Comparison of ENCODE assay signal across 8 mouse cellular contexts in genomic region chr4:41756440-41756839, GRCm38 (mm10). TPM values are rescaled to one million over a fixed set of nuclear protein-coding genes. Genes with fewer than 3 reads are reported as not detected.
DNase-seq lines count a peak whose midpoint lies in the region; ATAC-seq and TF ChIP-seq lines count a peak whose summit lies in the region.

No protein-coding gene starts in this region.

- H3K9ac ChIP-seq in limb, embryonic 12.5 days (replicated peaks) = peak overlapping the region; percentile 65; the same call in 1 of the 2 replicates
- H3K9ac ChIP-seq in stomach, embryonic 14.5 days (replicated peaks; ENCODE audit: low read depth, low read length) = no peak overlapping the region; the same call in 1 of the 2 replicates

- 62% methylated on average over 8 of the region's 8 CpGs for WGBS in cerebellum, adult 2 months
- WGBS in limb, embryonic 12.5 days = 75% methylated on average over 8 of the region's 8 CpGs
- WGBS in stomach, embryonic 14.5 days = 73% methylated on average over 8 of the region's 8 CpGs

- no peaks in the 10 kb centered on the region for H3K9me3 ChIP-seq in megakaryocyte, embryonic 14.5 days
- no peaks in the 10 kb centered on the region for H3K9me3 ChIP-seq in limb, embryonic 12.5 days
- H3K9me3 ChIP-seq in stomach, embryonic 14.5 days (ENCODE audit: control insufficient read depth, low read depth, low read length) = no peaks in the 10 kb centered on the region

- peak overlapping the region; percentile 86 for H3K4me2 ChIP-seq in limb, embryonic 12.5 days
- peak overlapping the region; percentile 68 for H3K4me2 ChIP-seq in stomach, embryonic 14.5 days (replicated peaks; ENCODE audit: low read depth, low read length)

- H3K27me3 ChIP-seq in cerebellum, adult 2 months (ENCODE audit: control insufficient read depth, insufficient read depth, low read length) = no peaks in the 10 kb centered on the region
- H3K27me3 ChIP-seq in megakaryocyte, embryonic 14.5 days (replicated peaks) = peaks cover 2% of the 10 kb centered on the region
- no peaks in the 10 kb centered on the region for H3K27me3 ChIP-seq in limb, embryonic 12.5 days
- no peaks in the 10 kb centered on the region for H3K27me3 ChIP-seq in stomach, embryonic 14.5 days (ENCODE audit: control insufficient read depth, insufficient read depth, low read length)

- H3K36me3 ChIP-seq in megakaryocyte, embryonic 14.5 days (replicated peaks; ENCODE audit: low read length) = peaks cover 39% of the 10 kb centered on the region
- H3K36me3 ChIP-seq in limb, embryonic 12.5 days = peaks cover 26% of the 10 kb centered on the region
- H3K36me3 ChIP-seq in stomach, embryonic 14.5 days (ENCODE audit: control insufficient read depth, insufficient read depth, low read length) = no peaks in the 10 kb centered on the region; the same call in 1 of the 2 replicates

- H3K4me3 ChIP-seq in cerebellum, adult 2 months (replicated peaks; ENCODE audit: insufficient read depth, low read depth, low read length) = peak overlapping the region; percentile 90
- peak overlapping the region; percentile 99 for H3K4me3 ChIP-seq in megakaryocyte, embryonic 14.5 days (replicated peaks)
- peak overlapping the region; percentile 70 for H3K4me3 ChIP-seq in limb, embryonic 12.5 days (replicated peaks)
- H3K4me3 ChIP-seq in stomach, embryonic 14.5 days (ENCODE audit: low read depth, low read length) = peak overlapping the region; percentile 57

- ATAC-seq in megakaryocyte, adult 5-6 weeks (ENCODE audit: poor library complexity, severe bottlenecking) = no peak
- no peak for ATAC-seq in limb, embryonic 12.5 days (ENCODE audit: insufficient number of reproducible peaks, insufficient read depth, low FRiP score, low TSS enrichment, low read depth)
- ATAC-seq in stomach, embryonic 14.5 days (ENCODE audit: insufficient number of reproducible peaks, insufficient read depth, low FRiP score, low read depth) = no peak
- ATAC-seq in megakaryocyte-erythroid progenitor cell, adult 5-6 weeks (replicated peaks; ENCODE audit: low FRiP score, low TSS enrichment, poor library complexity, severe bottlenecking) = no peak

- TF ChIP-seq CTCF in cerebellum, adult 2 months (IDR thresholded peaks at IDR 0.05; ENCODE audit: borderline replicate concordance, insufficient read depth, low read depth, low read length) = no peak

- no peak for TF ChIP-seq POLR2A in cerebellum, adult 2 months (IDR thresholded peaks at IDR 0.05; ENCODE audit: borderline replicate concordance, insufficient read depth, low read length)

- peak overlapping the region; percentile 80 for H3K27ac ChIP-seq in cerebellum, adult 2 months (ENCODE audit: insufficient read depth, low read length)
- H3K27ac ChIP-seq in limb, embryonic 12.5 days = peak overlapping the region; percentile 89; the same call in 1 of the 2 replicates
- no peak overlapping the region for H3K27ac ChIP-seq in stomach, embryonic 14.5 days (ENCODE audit: low read length)

- H3K4me1 ChIP-seq in cerebellum, adult 2 months (ENCODE audit: control insufficient read depth, insufficient read depth, low read length) = peaks cover 30% of the 10 kb centered on the region
- H3K4me1 ChIP-seq in megakaryocyte, embryonic 14.5 days = peaks cover 35% of the 10 kb centered on the region
- H3K4me1 ChIP-seq in limb, embryonic 12.5 days (replicated peaks) = peaks cover 27% of the 10 kb centered on the region
- peaks cover 26% of the 10 kb centered on the region for H3K4me1 ChIP-seq in stomach, embryonic 14.5 days (ENCODE audit: control insufficient read depth, insufficient read depth, low read length)

- DNase-seq in cerebellum, adult 2 months = peak in 1 of 2 experiments; percentile 48
- no peak for DNase-seq in cerebellum, postnatal 25 days
- no peak for DNase-seq in frontal cortex, postnatal 14 days (ENCODE audit: low spot score in 2 of 2)

RNA-seq across cellular contexts. Expression of gene Sigmar1, which starts 0.5 kb away (rescaled TPM):
- 65.9 and 71.1 TPM in 2 replicates for polyA plus RNA-seq in cerebellum, adult 2 months (2012; rRNA removed)
- 26.0 and 34.9 TPM in 2 replicates for polyA plus RNA-seq in megakaryocyte, embryonic 14.5 days (2012; ENCODE audit: insufficient read depth, low replicate concordance)
- total RNA-seq in megakaryocyte, adult 5-6 weeks (2015) = 54.5 and 70.0 TPM in 2 replicates
- 66.2 and 71.0 TPM in 2 replicates for total RNA-seq in megakaryocyte, adult 5-6 weeks (2017)
- polyA plus RNA-seq in limb, embryonic 12.5 days (2016; fragmentation: Nextera tagmentation; extraction: Ambion mirVana) = 61.1 and 62.2 TPM in 2 replicates
- 81.2 and 90.6 TPM in 2 replicates for polyA plus RNA-seq in stomach, embryonic 14.5 days (2014; fragmentation: Nextera tagmentation; extraction: Ambion mirVana)
- 34.2 and 53.7 TPM in 2 replicates for total RNA-seq in megakaryocyte-erythroid progenitor cell, adult 5-6 weeks (2014; fragmentation: Nextera tagmentation)
- total RNA-seq in megakaryocyte-erythroid progenitor cell, adult 5-6 weeks (2017) = 49.7 and 57.2 TPM in 2 replicates

RNA-seq across cellular contexts. Expression of gene Galt, which starts 1.4 kb away (rescaled TPM):
- polyA plus RNA-seq in cerebellum, adult 2 months (2012; rRNA removed) = 196 and 206 TPM in 2 replicates
- 29.5 and 30.0 TPM in 2 replicates for polyA plus RNA-seq in megakaryocyte, embryonic 14.5 days (2012; ENCODE audit: insufficient read depth, low replicate concordance)
- 20.4 and 21.7 TPM in 2 replicates for total RNA-seq in megakaryocyte, adult 5-6 weeks (2015)
- total RNA-seq in megakaryocyte, adult 5-6 weeks (2017) = 18.7 and 24.3 TPM in 2 replicates
- 39.4 and 41.7 TPM in 2 replicates for polyA plus RNA-seq in limb, embryonic 12.5 days (2016; fragmentation: Nextera tagmentation; extraction: Ambion mirVana)
- 35.4 and 40.0 TPM in 2 replicates for polyA plus RNA-seq in stomach, embryonic 14.5 days (2014; fragmentation: Nextera tagmentation; extraction: Ambion mirVana)
- 37.9 and 50.1 TPM in 2 replicates for total RNA-seq in megakaryocyte-erythroid progenitor cell, adult 5-6 weeks (2014; fragmentation: Nextera tagmentation)
- total RNA-seq in megakaryocyte-erythroid progenitor cell, adult 5-6 weeks (2017) = 28.0 and 31.0 TPM in 2 replicates

RNA-seq across cellular contexts. Expression of gene Ccl27a, which starts 17.6 kb away (rescaled TPM):
- 236 and 247 TPM in 2 replicates for polyA plus RNA-seq in cerebellum, adult 2 months (2012; rRNA removed)
- polyA plus RNA-seq in megakaryocyte, embryonic 14.5 days (2012; ENCODE audit: insufficient read depth, low replicate concordance) = 1.1 TPM in 1 of 2 replicates, not detected in the other
- total RNA-seq in megakaryocyte, adult 5-6 weeks (2015) = 6.1 and 7.1 TPM in 2 replicates
- 4.4 and 5.2 TPM in 2 replicates for total RNA-seq in megakaryocyte, adult 5-6 weeks (2017)
- polyA plus RNA-seq in limb, embryonic 12.5 days (2016; fragmentation: Nextera tagmentation; extraction: Ambion mirVana) = 55.4 and 59.4 TPM in 2 replicates
- polyA plus RNA-seq in stomach, embryonic 14.5 days (2014; fragmentation: Nextera tagmentation; extraction: Ambion mirVana) = 44.0 and 49.7 TPM in 2 replicates
- 11.7 and 35.2 TPM in 2 replicates for total RNA-seq in megakaryocyte-erythroid progenitor cell, adult 5-6 weeks (2014; fragmentation: Nextera tagmentation)
- total RNA-seq in megakaryocyte-erythroid progenitor cell, adult 5-6 weeks (2017) = 3.0 TPM in 1 of 2 replicates, not detected in the other

RNA-seq across cellular contexts. Expression of gene Arid3c, which starts 25.5 kb away (rescaled TPM):
- 0.16 and 0.18 TPM in 2 replicates for polyA plus RNA-seq in cerebellum, adult 2 months (2012; rRNA removed)
- not detected in 2 replicates for polyA plus RNA-seq in megakaryocyte, embryonic 14.5 days (2012; ENCODE audit: insufficient read depth, low replicate concordance)
- not detected in 2 replicates for total RNA-seq in megakaryocyte, adult 5-6 weeks (2015)
- total RNA-seq in megakaryocyte, adult 5-6 weeks (2017) = not detected in 2 replicates
- polyA plus RNA-seq in limb, embryonic 12.5 days (2016; fragmentation: Nextera tagmentation; extraction: Ambion mirVana) = not detected in 2 replicates
- not detected in 2 replicates for polyA plus RNA-seq in stomach, embryonic 14.5 days (2014; fragmentation: Nextera tagmentation; extraction: Ambion mirVana)
- not detected in 2 replicates for total RNA-seq in megakaryocyte-erythroid progenitor cell, adult 5-6 weeks (2014; fragmentation: Nextera tagmentation)
- total RNA-seq in megakaryocyte-erythroid progenitor cell, adult 5-6 weeks (2017) = not detected in 2 replicates

RNA-seq across cellular contexts. Expression of gene Dctn3, which starts 33.5 kb away (rescaled TPM):
- 162 and 167 TPM in 2 replicates for polyA plus RNA-seq in cerebellum, adult 2 months (2012; rRNA removed)
- polyA plus RNA-seq in megakaryocyte, embryonic 14.5 days (2012; ENCODE audit: insufficient read depth, low replicate concordance) = 22.2 and 369 TPM in 2 replicates
- total RNA-seq in megakaryocyte, adult 5-6 weeks (2015) = 80.5 and 92.2 TPM in 2 replicates
- 73.5 and 100 TPM in 2 replicates for total RNA-seq in megakaryocyte, adult 5-6 weeks (2017)
- 103 and 104 TPM in 2 replicates for polyA plus RNA-seq in limb, embryonic 12.5 days (2016; fragmentation: Nextera tagmentation; extraction: Ambion mirVana)
- 121 and 126 TPM in 2 replicates for polyA plus RNA-seq in stomach, embryonic 14.5 days (2014; fragmentation: Nextera tagmentation; extraction: Ambion mirVana)
- 63.4 and 81.2 TPM in 2 replicates for total RNA-seq in megakaryocyte-erythroid progenitor cell, adult 5-6 weeks (2014; fragmentation: Nextera tagmentation)
- 50.6 and 80.7 TPM in 2 replicates for total RNA-seq in megakaryocyte-erythroid progenitor cell, adult 5-6 weeks (2017)

Comparison
In these comparisons a context has a peak if more than half of its experiments do, and no peak if none do; other contexts are left out.
1. RNA of gene Ccl27a, which starts 17.6 kb away (polyA plus RNA-seq): 236 to 247 TPM in cerebellum, adult 2 months, 55.4 to 59.4 TPM in limb, embryonic 12.5 days and 44.0 to 49.7 TPM in stomach, embryonic 14.5 days; 1.1 TPM in megakaryocyte, embryonic 14.5 days; every median in the first group is over 10 times any median in the second.
2. Peak in every context shown above with its lines, with median percentiles within 50 percentile points of each other: H3K4me3 ChIP-seq.